Mouse (Mus musculus): ENCODE data around the gene Rnf224.

GRCm38 (mm10) chr2:25229582-25229981, 7.0 kb downstream of the Rnf224 start:
- no peak for TF ChIP-seq CTCF (IDR thresholded peaks at IDR 0.05; ENCODE audit: low read depth)
- TF ChIP-seq EP300 (IDR thresholded peaks at IDR 0.05; ENCODE audit: low read depth), result no peak

Data from liver, embryonic 14.5 days (tissue).